Mouse (Mus musculus): ENCODE data around the gene Gpank1. TPM values are rescaled to one million over a fixed set of nuclear protein-coding genes. Genes with fewer than 3 reads are reported as not detected.
A peak's percentile ranks its signal among the peaks of the same experiment; 100 is the strongest.

Gpank1 gene
- 10 to 100 TPM; 60.4 to 70.2 TPM for polyA plus RNA-seq (2017; shearing (Covaris generic))

DNA sequence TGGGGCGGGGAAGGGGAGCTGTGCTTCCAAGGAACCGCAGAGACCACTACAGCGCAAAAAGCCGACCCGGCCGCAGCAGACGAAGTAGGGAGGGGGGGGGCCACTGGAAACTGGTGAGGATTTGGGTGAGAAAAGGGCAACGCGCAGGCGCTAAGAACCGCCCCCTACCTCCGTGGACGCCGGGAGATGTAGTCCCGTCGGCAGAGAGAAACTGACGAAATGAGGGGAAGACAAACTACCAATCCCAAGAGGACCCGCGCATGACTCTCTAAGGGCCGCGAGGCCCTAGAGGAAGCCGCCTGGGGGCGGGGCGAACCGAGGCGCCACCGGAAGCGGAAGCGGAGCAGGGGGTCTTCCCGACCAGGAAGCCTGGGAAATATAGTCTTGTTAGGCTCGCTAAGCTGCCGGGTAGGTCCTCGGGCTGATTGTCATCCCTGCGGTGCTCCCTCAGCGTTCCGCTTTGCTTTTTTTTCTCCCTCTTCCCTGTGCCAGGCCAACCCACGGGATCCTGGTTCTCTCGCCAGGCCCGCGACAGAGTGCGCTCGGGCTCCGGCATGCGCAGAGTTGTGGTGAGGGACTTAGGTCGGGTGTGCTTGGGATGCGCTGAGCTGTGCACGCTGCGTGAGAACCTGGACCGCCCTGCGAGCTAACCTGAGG lies at the start of gene Gpank1:
Gene Gpank1 (plus strand): TSS at position 313 of the 657 bp plus-strand sequence.
- ATAC-seq = peak; percentile 91

DNA sequence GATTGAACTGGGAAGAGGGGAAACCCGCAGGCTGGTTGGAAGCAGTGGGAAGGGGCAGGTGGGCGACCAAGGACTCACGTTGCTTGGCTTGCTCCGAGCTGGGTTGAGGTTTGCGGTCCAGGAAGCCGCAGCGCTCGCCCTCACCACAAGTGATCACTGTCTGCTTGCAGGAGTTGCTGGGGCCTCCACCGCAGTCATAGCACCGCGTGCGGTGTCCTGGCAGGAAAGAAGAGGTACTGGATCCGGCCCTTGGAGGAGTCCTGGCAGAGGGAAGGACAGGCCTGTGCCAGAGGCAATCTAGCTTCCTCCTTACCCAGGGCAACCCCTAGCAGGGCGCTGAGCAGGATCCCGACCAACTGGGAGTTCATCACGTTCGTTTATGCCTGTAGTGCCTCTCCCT lies 47.2 kb upstream of the Gpank1 start:
- no peak for ATAC-seq

DNA sequence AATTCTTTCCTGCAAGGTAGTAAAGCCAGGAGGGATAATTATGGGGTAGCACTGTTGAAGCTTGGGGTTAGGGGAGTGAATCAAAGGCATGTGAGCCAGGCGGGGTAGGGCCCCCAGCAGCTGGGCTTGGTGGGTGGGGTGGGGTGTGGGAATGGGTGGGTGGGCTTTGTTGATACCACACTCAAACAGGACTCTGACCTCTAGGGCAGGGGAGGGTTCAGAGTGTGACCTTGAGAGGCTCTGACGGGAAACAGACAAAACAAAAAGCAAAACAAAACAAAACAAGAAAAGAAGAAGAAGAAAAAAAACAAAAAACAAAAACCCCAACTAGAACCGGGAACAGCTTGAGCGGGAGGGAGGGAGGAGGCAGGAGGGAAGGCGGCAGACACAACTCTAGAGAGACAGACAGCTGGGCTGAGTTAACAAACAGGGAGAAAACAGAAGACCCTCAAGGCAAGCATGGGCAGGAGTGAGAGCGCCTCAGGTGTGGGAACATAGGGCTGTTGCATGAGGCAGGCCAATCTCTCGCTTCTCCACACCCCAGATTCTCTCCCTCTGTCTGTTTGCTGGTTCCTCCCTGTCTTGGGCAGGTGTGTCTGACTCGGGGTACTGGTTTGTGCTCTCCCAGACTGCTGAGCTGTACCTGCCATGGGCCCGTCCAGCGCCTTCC lies 44.6 kb upstream of the Gpank1 start, which contains the start of gene Ly6g6e:
Gene Ly6g6e (plus strand): TSS at position 396 of the 670 bp plus-strand sequence.
- ATAC-seq = no peak

DNA sequence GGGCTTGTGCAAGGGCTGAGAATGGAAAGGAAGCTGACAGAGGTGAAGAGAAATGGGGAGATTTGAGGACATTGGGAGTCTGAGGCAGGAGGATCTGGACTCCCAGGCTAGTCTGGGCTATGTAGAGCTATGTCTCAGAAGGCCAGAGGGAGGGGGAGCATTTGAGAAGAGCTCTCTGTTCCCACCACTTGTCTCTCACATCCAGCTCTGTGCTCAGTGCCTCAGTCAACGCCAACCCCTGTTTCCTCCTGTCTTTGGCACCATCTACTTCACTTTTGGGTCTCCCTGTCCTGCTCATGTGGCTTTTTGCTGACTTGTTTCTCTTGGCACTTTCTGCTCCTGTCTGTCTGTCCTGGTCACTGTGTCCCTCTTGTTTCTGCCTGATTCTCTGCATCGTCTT lies 44.0 kb upstream of the Gpank1 start:
- no peak for ATAC-seq

DNA sequence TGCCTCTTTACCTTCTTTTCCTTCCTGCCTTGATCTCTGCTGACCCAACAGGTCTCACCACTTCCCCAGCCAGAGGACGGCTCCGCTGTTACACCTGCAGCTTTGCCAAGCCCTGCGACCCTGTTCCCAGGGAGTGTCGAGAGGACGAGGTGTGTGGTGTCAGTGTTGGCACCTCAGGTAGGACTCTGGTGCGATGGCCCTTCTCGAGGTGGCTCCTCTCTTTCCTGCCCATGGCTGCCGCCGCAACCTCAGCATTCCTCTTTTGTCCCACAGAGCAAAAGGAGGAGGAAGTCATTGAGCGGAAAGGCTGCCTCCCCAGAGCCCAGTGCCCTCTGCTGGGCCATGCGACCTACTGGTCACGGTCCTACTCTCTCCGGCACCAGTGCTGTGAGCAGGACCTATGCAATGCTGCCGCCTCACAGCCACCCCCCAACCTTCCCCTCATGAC lies 43.4 kb upstream of the Gpank1 start, which contains the start of gene Ly6g6d:
Gene Ly6g6d (minus strand): TSS at position 280 of the 448 bp plus-strand sequence.
- no peak for ATAC-seq

DNA sequence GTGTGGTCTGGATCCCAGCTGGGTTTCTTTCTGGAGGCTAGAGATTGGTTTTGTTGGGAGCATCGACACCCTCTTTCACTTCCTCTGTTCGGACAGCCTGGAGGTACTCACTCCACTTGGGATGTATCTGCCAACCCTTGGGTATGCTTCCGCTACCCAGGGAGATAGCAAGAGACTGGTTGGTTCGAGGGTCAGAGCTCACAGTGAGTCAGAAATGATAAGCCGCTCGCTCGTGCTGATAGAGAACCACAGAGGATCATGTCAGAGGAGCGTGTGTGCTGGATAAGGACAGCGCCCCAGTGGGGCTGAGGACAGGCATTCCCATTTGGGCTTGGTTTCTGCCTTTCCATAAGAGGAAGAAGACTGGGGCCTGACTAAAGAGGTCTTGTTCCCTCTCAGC lies 41.5 kb upstream of the Gpank1 start:
- ATAC-seq = no peak

DNA sequence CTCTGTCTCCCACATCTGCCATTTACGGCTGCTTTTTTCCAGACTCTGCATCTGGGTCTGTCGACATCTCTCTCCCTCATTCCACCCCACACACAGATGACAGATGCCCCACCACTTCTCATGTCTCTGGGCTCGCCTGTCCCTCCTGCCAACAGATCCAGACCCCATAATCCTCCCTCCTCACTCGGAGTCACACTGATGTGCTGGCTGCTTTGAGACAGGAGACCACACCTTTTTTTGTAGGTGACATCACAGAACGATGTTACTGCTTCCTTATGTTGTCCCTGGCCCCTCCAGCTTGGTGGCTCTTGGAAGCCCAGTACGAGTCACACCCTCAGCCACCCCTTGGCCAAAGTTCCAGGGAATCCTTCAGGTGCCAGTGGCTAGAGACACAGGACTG lies 41.0 kb upstream of the Gpank1 start:
- ATAC-seq = no peak

DNA sequence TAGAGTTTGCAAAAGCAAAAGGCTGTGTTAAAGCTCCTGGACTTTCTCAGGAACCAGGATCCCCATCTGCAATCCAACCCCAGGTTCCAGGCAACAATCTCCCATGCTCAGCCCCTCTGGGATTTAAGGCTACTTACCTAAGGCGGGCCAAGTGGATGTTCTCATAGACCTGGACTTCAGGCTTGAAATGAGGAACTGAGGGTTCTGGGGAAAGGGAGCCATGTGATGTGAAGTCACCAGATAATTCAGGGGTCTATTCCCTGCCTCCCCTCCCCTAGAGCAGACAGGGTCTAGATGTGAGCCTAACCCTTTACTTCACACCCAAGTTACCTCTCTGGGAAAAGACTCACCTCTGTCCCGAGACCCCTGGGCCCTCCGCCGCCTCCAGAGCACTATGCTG lies 40.5 kb upstream of the Gpank1 start:
- ATAC-seq = no peak

DNA sequence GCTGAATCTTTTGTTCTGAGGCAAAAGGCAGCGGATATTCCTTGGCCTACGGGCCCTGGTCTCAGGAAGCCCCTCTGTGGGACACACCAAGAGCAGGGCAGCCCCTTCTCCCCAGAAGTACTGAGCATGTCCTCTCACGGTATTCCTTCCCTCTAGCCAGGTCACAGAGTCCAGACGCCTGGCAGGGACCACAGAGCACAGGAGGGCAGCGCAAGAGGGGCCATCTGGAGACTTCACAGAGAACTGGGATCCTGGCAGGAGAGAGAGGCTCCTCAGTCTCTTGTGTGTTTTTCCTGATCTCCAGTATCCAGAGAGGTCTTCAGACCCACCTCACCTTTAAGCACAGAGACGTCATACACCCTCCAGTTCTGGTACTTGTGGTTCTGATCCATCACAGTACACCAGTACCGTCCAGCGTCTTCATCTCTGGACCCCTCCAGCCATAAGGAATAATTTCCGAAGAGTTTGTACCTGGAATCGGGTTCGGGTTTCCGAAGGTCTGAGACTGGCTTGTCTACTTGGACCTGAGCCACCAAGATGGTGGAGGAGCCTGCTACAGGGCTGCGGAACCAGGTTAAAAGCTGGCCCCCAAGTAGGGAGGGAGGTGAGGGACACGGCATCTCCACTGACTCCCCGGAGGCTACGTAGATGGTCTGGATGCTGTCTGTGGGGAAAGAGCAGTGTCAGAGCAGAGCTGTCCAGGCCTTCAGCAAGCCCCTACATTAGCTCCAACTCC lies 38.2 kb upstream of the Gpank1 start:
- ATAC-seq = no peak

DNA sequence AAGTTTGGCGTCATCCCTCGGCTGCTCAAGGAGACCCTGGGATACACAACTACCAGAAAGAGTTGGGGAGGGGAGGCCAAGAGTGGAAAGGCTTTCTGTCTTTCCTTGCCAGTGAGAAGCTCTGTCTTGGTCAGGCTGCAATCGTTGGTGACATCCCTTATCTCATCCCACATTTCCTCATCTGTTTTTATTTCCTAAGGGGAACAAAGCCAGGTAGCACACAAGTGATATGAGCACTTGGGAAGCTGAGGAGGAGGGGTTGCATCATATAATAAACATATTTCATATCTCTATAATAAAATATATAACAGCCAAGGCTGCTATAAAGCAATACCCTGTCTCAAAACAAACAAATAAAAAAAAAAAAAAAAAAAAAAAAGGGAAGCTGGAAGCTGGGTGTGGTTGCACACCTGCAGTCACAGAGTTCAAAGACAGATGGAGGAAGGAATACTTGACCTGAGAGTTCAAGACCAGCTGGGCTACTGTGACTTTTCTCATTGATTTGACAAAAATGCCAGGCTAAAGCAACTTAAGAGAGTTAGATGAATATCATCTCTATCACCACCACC lies 37.2 kb upstream of the Gpank1 start:
- ATAC-seq = no peak

DNA sequence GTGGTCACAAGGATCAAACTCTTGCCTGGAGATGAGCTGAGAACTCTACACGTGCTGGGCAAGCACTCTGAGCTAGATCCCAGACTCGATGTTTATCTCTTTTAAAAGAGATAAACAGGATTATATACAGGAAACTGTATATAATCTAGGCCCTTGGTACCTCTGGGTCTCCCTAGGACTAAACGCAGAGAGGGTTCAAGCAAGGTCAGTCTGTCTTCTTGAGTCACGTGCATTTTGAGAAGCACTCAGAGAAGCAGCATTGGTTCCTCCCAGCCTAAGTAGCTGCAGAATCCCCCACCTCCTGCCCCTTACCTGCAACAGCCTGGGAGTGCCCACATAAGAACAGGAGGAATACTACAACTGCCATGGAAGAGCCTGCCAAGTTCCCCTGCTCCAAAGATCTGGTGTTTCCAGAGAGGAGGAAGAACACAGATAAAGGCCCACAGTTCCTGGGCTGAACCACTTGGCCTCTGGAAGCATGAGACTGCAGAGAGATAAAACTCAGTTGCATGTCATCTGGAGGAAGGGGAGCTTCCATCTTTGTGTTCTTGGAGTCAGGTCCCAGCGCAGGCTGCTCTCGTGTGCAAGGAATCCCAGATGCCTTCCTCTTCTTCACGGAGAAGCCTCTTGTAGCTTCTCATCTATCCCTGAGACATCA lies 35.9 kb upstream of the Gpank1 start, which contains the start of gene Ly6g6f:
Gene Ly6g6f (minus strand): TSS at position 403 of the 658 bp plus-strand sequence.
- ATAC-seq = no peak

DNA sequence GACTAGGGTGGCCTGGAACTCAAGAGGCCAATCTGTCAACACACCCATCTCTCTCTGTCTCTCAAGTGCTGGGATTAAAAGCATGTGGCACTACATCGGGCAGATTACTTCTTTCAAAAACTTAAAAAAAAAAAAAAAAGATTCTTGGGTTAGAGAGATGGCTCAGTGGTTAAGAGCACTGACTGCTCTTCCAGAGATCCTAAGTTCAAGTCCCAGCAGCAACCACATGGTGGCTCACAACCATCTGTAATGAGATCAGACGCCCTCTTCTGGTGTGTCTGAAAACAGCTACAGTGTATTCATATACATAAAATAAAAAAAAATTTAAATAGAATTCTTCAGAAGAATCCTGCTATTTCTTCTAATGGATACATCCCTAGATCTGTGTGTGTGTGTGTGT lies 33.1 kb upstream of the Gpank1 start:
- no peak for ATAC-seq

DNA sequence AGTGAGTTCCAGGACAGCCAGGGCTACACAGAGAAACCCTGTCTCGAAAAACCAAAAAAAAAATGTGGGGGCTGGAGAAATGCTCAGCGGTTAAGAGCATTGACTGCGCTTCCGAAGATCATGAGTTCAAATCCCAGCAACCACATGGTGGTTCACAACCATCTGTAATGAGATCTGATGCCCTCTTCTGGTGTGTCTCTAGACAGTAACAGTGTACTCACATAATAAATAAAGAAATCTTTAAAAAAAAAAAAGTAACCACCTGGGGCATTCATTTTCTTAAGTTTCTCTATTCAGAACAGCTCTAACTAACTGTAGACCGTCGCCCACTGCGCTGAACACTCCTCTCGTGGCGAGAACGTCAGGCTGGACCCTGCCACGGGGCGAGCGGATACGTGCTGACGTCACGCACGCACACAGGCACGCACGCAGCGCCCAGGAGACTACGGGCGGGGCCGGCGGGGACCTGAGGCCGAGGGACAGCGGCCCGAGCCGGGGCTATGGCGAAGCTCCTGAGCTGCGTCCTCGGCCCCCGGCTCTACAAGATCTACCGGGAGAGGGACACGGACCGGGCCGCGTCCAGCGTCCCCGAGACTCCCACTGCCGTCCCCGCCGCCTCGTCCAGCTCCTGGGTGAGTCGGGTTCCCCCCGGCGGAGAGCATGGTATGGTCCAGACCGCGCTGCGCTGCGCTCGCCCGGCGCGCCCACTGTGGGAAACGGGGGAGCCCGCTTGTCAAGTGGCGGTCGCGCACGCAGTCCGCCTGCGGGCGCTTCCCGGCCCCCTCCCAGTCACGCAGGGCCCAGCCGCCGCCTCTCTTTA lies 32.2 kb upstream of the Gpank1 start, which contains the start of gene Abhd16a:
Gene Abhd16a (plus strand): TSS at position 439 of the 820 bp plus-strand sequence.
- ATAC-seq = peak; percentile 93

DNA sequence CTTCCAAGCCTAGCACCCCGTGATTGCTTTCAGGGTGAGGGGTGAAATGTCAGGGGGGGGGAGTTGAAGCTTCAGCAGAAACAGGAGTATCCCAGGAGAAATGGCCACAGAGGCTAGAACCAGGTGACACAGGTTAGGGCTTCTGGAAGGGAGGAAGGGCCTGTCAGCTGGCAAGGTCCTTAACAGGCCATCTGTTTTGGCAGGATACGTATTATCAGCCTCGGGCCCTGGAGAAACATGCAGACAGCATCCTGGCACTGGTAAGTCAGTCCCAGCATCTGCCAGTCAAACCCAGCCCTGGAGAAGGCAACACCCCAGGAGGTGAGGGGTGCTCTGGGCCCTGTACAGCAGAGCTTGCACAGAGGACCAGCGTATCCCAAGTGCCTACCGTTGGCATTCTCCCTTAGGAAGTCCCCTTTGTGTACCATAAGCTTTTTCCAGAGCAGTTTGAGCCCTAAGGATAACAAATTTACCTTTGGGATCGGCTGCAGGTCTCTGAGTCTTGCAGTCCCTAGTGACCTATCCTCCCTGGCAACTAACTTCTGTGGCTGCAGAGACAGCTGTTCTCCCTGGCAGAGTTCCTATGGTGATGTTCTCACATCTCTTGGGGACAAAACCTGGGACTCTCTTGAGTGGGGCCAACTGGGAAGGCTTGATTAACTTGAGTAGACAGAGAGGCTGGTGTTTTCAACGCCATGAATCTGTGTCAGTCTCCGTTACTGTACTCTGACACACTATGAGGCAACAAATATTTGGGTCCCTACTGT lies 30.9 kb upstream of the Gpank1 start:
- no peak for ATAC-seq

DNA sequence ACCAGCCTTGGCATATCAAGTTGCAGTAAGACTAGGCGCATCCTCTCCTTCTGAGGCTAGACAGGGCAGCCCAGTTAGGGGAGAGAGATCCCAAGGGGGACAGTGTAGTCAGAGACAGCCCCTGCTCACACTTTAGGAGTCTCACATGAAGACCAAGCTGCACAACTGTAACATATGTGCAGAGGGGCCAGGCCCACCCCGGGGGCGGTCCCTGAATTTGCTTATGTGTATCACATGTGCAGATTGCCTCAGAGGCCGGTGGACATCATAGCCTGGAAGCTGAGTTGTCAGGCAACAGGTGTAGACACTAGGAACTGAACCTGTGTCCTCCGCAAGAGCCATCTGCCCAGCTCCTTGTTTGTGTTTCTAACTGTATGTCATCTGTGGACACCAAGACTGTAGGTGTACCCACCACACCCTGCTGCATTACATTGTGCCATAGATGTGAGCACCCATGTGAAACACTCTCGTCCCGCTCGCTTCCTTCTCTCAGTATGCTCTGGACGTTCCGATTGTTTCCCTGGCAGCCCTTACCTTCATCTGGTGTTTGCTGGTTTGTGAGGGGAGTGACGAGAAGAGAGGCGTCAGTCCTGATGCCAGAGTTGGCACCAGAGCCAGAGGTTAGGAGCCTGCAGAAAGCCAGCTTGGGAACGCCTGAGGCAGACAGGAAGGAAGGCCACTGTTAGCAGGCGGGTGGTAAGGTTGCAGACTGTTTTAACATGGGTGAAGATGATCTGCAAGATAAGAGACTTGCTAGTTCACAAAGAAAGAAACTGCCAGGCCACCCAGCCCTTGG lies 28.7 kb upstream of the Gpank1 start:
- no peak for ATAC-seq

DNA sequence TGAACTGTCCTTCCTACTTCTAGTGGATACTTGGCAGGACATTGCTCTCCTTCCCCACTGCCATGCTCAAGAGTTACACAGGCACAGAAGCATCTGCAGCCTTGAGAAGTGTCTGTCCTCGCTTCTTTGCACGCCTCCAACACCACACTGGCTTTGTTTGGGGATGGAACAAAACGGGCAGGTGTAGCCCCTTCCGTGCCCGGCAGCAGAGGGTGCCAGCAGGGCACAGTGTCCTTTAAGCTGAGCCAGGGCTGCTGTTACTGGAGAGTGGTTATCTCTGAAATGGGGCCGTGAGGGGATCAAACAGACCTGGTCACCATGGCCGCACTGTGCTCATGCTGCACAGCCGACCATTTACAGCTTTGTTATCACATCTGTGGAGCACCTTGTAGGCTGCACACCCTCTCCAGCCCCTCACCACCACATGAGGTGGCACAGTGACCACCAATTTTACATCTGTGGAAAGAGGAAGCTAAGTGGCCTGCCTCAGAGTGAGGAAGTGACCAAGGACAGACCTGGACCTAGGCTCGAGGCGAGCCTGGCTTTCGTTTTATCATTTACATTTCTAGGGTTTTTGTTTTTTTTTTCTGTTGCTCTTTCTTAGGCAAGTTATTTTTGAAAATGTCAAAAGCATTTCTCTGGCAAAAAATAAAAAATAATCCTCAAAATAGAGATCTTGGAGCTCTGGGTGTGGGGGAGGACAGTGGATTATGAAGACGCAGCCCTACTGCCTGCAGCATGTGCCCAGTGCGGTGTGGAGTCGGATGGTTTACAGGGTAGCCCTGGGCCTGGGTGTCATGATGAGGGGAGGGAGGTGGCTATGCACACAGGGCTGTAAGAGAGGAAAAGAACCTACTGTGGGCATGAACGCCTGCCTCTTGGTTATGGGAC lies 26.5 kb upstream of the Gpank1 start:
- ATAC-seq = no peak

DNA sequence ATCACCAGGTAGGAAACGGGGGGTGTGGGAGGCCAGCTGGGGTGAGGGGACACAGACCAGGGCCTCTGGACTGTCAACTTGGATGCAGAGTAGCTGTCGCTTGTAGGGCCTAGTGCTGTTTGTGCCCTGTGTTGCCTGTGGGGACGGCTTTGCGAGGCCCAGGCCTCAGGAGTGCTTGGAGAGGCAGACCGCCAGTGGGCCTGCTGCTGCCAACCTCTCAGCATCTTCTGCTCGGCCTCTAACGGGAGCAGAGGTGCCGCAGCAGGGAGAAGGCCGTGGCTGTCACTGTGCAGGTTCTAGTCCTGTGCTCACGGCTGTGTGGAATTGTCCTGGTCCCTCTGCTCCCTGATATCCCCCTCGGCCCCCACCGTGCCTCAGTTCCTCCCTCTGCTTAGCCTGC lies 24.7 kb upstream of the Gpank1 start:
- ATAC-seq = no peak

DNA sequence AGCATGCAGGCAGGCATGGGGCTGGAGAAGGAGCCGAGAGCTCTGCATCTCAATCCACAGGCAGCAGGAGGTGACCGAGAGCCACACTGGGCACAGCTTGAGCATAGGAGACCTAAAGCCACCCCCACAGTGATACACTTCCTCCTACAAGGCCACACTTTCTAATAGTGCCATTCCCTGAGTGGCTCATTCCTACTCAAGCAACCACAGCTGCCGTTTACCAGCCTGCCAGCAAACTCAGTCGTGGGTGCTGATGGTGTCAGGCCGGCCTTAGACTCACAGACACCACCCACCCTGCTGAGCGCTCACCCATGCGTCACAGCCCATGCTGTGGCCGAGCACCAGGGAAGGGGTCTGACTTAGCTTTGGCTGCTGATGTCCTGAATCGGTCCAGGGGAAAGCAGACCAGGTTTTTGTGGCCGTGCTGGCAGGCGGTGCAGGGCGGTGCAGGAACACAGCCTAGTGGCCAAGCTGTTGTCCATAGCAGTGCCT lies 24.0 kb upstream of the Gpank1 start:
- ATAC-seq = no peak
